Mouse (Mus musculus) ES-Bruce4 (cell line): ENCODE data around the gene Mapk8ip1.

Experiments used
- CTCF ChIP-seq: IDR thresholded peaks from one replicate; pipeline ENCODE4 v1.8.1; 2011; ENCODE audit warnings: low read depth, low read length
- EP300 ChIP-seq: IDR thresholded peaks from 2 replicates; pipeline ENCODE4 v1.6.1; 2011; ENCODE audit warnings: low read depth, low read length; ENCODE audit not compliant: insufficient read depth
- POLR2A ChIP-seq: IDR thresholded peaks from one replicate; pipeline ENCODE4 v1.8.1; 2011; ENCODE audit warnings: low read length; ENCODE audit not compliant: insufficient read depth

DNA sequence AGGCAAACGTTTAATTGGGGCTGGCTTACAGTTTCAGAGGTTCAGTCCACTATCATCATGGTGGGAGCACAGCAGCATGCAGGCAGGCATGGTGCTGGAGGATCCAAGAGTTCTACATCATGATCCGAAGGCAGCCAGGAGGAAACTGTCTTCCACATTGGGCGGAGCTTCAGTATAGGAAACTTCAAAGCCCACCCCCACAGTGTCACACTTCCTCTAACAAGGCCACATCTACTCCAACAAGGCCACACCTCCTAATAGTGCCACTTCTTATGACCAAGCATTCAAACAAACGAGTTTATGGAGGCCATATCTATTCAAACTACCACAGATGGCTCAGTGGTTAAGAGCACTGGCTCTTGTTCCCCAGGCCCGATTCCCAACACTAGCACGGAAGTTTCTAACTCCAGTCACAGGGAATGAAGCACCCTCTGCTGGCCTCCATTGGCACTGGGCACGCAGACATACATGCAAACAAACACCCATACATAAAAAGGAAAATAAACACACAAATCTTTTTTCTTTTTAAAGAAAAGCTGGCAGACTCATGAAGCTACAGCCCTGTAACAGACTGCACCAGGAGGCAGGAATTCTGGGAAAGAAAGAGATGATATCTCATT, 46.2 kb upstream of the Mapk8ip1 start:
- TF ChIP-seq EP300 = no peak
- TF ChIP-seq CTCF = peak; percentile 36
- TF ChIP-seq POLR2A = no peak
